Mouse (Mus musculus) ES-E14 (cell line): Measurements from ENCODE around the gene Btbd16. TPM values are rescaled to one million over a fixed set of nuclear protein-coding genes. Genes with fewer than 3 reads are reported as not detected.

Source experiments
- DNase-seq: peaks from one replicate; pipeline ENCODE4 v3.0.0-alpha.2; 2013; ENCODE audit warnings: low read depth, low spot score
- H3K27ac ChIP-seq: 2 replicates; pipeline ENCODE4 v1.5.1; 2012; ENCODE audit warnings: low read depth, mild to moderate bottlenecking, low read length, moderate library complexity, mixed read lengths; ENCODE audit not compliant: poor library complexity, insufficient read depth, severe bottlenecking
- H3K36me3 ChIP-seq: 2 replicates; pipeline ENCODE4 v1.6.1; 2012; ENCODE audit warnings: mild to moderate bottlenecking, low read length, moderate library complexity, mixed read lengths; ENCODE audit not compliant: control insufficient read depth, poor library complexity, insufficient read depth, severe bottlenecking
- H3K4me1 ChIP-seq, 2 experiments: fragments of 150-350 bp in 1 of 2; sonication (generic) in 1 of 2; 2 replicates each; pipeline ENCODE4 v1.6.1; 2012; ENCODE audit warnings: low read length in 2 of 2, mild to moderate bottlenecking in 1 of 2, mixed read lengths in 1 of 2; ENCODE audit not compliant: control insufficient read depth in 2 of 2, insufficient read depth in 2 of 2, poor library complexity in 1 of 2
- H3K4me3 ChIP-seq, 2 experiments: fragments of 150-350 bp in 1 of 2; sonication (generic) in 1 of 2; 2 replicates each; pipeline ENCODE4 v1.5.1; 2012; ENCODE audit warnings: low read length in 2 of 2, low read depth in 1 of 2, mild to moderate bottlenecking in 1 of 2, mixed read lengths in 1 of 2; ENCODE audit not compliant: insufficient read depth in 1 of 2, poor library complexity in 1 of 2, severe bottlenecking in 1 of 2
- H3K9ac ChIP-seq: 2 replicates; pipeline ENCODE4 v1.6.1; 2012; ENCODE audit warnings: low read depth, mild to moderate bottlenecking, low read length, mixed read lengths; ENCODE audit not compliant: poor library complexity, insufficient read depth, severe bottlenecking
- H3K9me3 ChIP-seq: fragments of 150-350 bp; sonication (generic); 2 replicates; pipeline ENCODE4 v1.6.1; 2012; ENCODE audit warnings: low read depth, mild to moderate bottlenecking, low read length; ENCODE audit not compliant: control insufficient read depth, insufficient read depth
- HCFC1 ChIP-seq: IDR thresholded peaks from 2 replicates; pipeline ENCODE4 v1.6.1; 2012; ENCODE audit warnings: low read length, inconsistent platforms, borderline replicate concordance; ENCODE audit not compliant: insufficient read depth
- in situ Hi-C, 2 experiments: fragments of 600-800 bp; cut with MboI; formaldehyde crosslinking; loops; one replicate each; pipeline ENCODE4 v1.15.1; 2025; ENCODE audit warnings: low sequenced_read_pairs in 2 of 2, inconsistent platforms in 1 of 2; ENCODE audit not compliant: unreplicated experiment in 2 of 2
- total RNA-seq: library from RNA; depleted of rRNA; stranded (reverse); fragments of 300-350 nt; gene quantifications from 2 replicates; pipeline ENCODE4 v1.2.3, GENCODE M21; 2012; rRNA removed

Gene Btbd16
- total RNA-seq, 1 experiment, result 0.09 TPM

DNA sequence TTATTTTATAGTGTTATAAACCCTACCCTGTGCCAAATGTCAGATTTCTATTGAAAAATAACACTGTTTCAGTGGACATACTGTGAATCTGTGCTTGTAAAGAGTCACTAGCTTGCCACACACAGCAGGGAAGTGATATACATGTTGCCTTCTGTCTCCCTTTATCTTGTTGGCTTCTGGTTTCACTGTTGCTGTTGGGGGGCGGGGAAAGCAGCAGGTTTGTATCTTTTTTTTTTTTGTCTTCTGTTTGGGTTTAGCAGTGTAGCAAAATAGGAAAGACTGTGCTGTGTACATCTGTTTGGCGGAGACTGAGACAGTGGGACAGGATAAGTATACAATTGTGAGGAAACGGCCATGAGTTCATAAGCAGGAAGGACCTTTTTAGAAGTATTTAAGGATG is 93.4 kb downstream of the Btbd16 start:
- Histone ChIP-seq H3K4me3 (peak overlapping the region in 1 of 2 experiments; percentile 88; a peak in 1 of 4 replicates), H3K27ac (no peak overlapping the region), H3K4me1 (no peaks in the 10 kb centered on the region; a peak in 1 of 4 replicates), H3K9me3 (no peaks in the 10 kb centered on the region), H3K36me3 (no peaks in the 10 kb centered on the region), H3K9ac (no peak overlapping the region)
- in situ Hi-C loops, result no loop called here
- DNase-seq, result no peak
- TF ChIP-seq HCFC1, result no peak

Other genes with a start within 250 kb of the Btbd16 start
- 72.0 and 90.9 TPM in 2 replicates for gene Nsmce4a, start 201.0 kb upstream of the Btbd16 start, total RNA-seq
- gene Tacc2, start 196.6 kb upstream of the Btbd16 start, total RNA-seq, result 23.2 and 29.1 TPM in 2 replicates
- gene Plekha1, start 91.7 kb downstream of the Btbd16 start, total RNA-seq, result 52.4 and 55.4 TPM in 2 replicates
- gene Htra1, start 162.0 kb downstream of the Btbd16 start, total RNA-seq, result 76.9 and 96.3 TPM in 2 replicates